Mouse (Mus musculus) megakaryocyte, embryonic 14.5 days (primary cell): ENCODE data around the gene Il15.

Source experiments
- FLI1 ChIP-seq: IDR thresholded peaks from 2 replicates; pipeline ENCODE4 v1.6.1; 2012; ENCODE audit warnings: low read length, inconsistent platforms, mixed read lengths
- GATA1 ChIP-seq: IDR thresholded peaks from 3 replicates; pipeline ENCODE4 v1.6.1; 2012; ENCODE audit warnings: mixed read lengths, low read length, inconsistent platforms, borderline replicate concordance

DNA sequence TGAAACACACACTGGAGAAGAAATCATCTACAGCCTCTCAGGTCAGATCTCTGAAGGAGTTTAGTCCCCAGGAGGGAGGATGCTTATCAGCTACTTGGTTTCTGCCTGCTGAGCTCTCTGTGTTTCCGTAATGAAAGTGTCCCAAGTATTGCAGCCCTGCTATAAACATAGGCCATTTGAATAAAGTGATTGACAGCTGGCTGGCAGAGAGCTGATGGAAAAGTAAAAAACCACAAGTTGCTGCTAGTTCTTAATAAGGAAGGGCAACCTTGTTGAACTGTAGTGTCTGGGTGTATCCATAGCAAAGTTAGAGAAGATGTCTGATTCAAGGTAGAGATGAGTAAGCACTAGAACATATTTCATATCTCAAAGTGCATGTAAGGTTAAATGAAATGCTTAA, 4.0 kb upstream of the Il15 start:
- TF ChIP-seq GATA1 (no peak), FLI1 (no peak)
